Mouse (Mus musculus): ENCODE measurements around the gene Cirbp.

DNA sequence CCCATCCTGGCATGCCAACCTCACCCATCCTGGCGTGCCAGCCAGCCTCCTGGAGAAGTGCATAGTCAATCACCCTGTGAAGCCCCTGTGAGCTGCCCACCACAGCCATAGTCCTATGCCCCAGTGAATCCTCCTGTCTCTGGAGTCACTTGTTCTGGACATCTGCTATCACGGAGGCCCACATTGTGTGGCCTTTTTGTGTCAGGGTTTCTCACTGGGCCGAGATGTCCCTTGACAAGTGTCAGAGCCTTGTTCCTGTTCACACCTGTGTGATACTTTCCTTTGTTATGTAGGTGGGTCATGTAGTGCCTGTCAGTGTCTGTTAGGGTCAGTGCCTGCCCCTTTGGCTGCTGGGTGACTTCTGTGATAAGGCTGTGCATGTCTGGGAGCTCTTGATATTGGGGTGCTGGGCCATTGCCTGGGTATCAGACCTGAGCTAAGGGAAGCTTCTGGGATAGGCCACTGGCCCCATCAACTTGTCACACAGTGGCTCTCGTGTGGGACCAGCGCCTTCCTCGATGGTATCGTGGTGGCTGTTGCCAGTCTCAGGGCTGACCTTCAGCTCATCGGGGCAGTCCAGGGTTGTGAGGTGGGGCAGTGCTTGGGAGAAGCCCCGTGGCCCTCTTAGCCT, 41.7 kb upstream of the Cirbp start:
- TF ChIP-seq POLR2A (IDR thresholded peaks at IDR 0.05; ENCODE audit: extremely low read depth, insufficient read depth, low read length) (no peak), CTCF (IDR thresholded peaks at IDR 0.05; ENCODE audit: low read depth, low read length) (no peak)
